Mouse (Mus musculus) lung, embryonic 16.5 days (tissue): ENCODE data around the gene Abcc4. TPM values are rescaled to one million over a fixed set of nuclear protein-coding genes. Genes with fewer than 3 reads are reported as not detected.

ENCODE experiments used
- ATAC-seq: fragments of 200-750 bp; cut with Nextera tagmentation; 2 replicates; pipeline ENCODE4 v1.8.0; 2017; ENCODE audit warnings: low read depth, mild to moderate bottlenecking, moderate library complexity
- H3K27ac ChIP-seq: fragments of 300-500 bp; sonication (generic); 2 replicates; pipeline ENCODE4 v1.5.1; 2014; ENCODE audit warnings: mild to moderate bottlenecking, control low read depth, low read length
- H3K27me3 ChIP-seq: fragments of 300-500 bp; sonication (generic); 2 replicates; pipeline ENCODE4 v1.6.1; 2014; ENCODE audit warnings: low read depth, low read length, mixed read lengths; ENCODE audit not compliant: control insufficient read depth, insufficient read depth
- H3K36me3 ChIP-seq: fragments of 300-500 bp; sonication (generic); 2 replicates; pipeline ENCODE4 v1.6.1; 2014; ENCODE audit warnings: low read length; ENCODE audit not compliant: control insufficient read depth, insufficient read depth
- H3K4me1 ChIP-seq: fragments of 300-500 bp; sonication (generic); replicated peaks from 2 replicates; pipeline ENCODE4 v1.6.1; 2014; ENCODE audit warnings: low read length, mixed read lengths; ENCODE audit not compliant: control insufficient read depth, insufficient read depth
- H3K4me2 ChIP-seq: fragments of 300-500 bp; sonication (generic); 2 replicates; pipeline ENCODE4 v1.6.1; 2014; ENCODE audit warnings: low read depth, low read length, control low read depth
- H3K4me3 ChIP-seq: fragments of 300-500 bp; sonication (generic); 2 replicates; pipeline ENCODE4 v1.5.1; 2014; ENCODE audit warnings: mild to moderate bottlenecking, low read length, control low read depth
- H3K9ac ChIP-seq: fragments of 300-500 bp; sonication (generic); 2 replicates; pipeline ENCODE4 v1.6.1; 2014; ENCODE audit warnings: low read length, control low read depth
- H3K9me3 ChIP-seq: fragments of 300-500 bp; sonication (generic); 2 replicates; pipeline ENCODE4 v1.6.1; 2016; ENCODE audit warnings: low read length; ENCODE audit not compliant: control insufficient read depth
- WGBS: fragments of 180-500 bp; shearing (Covaris S2); extraction: QIAGEN DNeasy Blood & Tissue Kit; methylation state at CpG from one replicate; pipeline ENCODE4 v1.1.7; 2014; 5-methylcytosine and 5-hydroxymethylcytosine counted together
- polyA plus RNA-seq: library from polyadenylated mRNA; unstranded; fragments of >200 nt; fragmentation: Nextera tagmentation; extraction: Ambion mirVana; gene quantifications from 2 replicates; pipeline ENCODE4 v1.2.1, GENCODE M21; 2015

Abcc4 gene
- polyA plus RNA-seq, 1 experiment from 2014 or later: 2.5 TPM

DNA sequence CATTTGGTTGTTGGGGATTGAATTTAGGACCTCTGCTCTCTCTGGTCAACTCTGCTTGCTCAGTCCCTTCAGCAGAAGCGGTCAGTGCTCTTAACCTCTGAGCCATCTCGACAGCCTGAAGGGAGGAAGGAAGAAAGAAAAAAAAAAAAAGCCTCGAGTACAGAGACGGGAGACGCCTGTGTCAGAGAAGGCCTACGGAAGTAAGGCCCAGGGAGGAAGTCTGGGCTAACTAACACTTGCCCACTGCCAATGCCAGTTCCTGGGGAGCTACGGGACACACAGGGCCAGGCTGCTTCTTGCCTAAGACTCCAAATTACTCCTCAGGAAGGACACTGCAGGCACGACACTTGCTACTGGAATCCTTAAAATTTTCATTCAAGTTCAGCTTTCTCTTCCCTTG is 15.1 kb downstream of the Abcc4 start:
- no peaks in the 10 kb centered on the region for H3K36me3 ChIP-seq
- H3K4me3 ChIP-seq: no peak overlapping the region
- no peaks in the 10 kb centered on the region for H3K27me3 ChIP-seq
- no peak overlapping the region for H3K9ac ChIP-seq
- WGBS: 40% methylated on average over 8 of the region's 8 CpGs
- peaks cover 12% of the 10 kb centered on the region for H3K4me1 ChIP-seq
- ATAC-seq: 0 out of 2 replicates have a peak, but pooled peaks have one; percentile 22
- no peaks in the 10 kb centered on the region for H3K9me3 ChIP-seq
- H3K4me2 ChIP-seq: no peak overlapping the region
- H3K27ac ChIP-seq: 0 out of 2 replicates have a peak overlapping the region, but pooled peaks have one; percentile 34

DNA sequence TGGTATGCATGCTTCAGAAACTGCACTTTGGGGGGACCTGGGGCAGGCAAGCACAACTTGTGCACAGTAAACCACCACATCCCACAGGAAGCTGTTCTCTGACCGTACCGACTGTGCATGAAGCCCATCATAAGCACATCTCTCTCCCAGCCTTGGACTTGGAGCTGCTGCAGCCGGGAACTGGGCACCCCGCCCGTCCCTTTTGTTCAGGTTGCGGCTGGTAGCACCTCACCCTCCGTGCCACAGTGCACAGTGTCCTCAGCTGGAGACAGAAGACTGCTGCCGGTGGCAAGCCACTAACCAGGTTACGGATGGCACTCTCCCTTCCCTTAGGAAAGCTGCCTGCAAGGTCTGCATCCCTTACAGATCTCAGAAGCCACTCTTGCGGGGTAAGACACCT is 15.7 kb downstream of the Abcc4 start:
- Histone ChIP-seq H3K27ac (peak overlapping the region; percentile 4; the same call in 1 of the 2 replicates), H3K4me2 (no peak overlapping the region), H3K9ac (no peak overlapping the region), H3K27me3 (no peaks in the 10 kb centered on the region), H3K9me3 (no peaks in the 10 kb centered on the region), H3K36me3 (no peaks in the 10 kb centered on the region), H3K4me1 (peaks cover 12% of the 10 kb centered on the region), H3K4me3 (no peak overlapping the region)
- 76% methylated on average over 10 of the region's 10 CpGs for WGBS
- peak; percentile 34; the same call in 1 of the 2 replicates for ATAC-seq

DNA sequence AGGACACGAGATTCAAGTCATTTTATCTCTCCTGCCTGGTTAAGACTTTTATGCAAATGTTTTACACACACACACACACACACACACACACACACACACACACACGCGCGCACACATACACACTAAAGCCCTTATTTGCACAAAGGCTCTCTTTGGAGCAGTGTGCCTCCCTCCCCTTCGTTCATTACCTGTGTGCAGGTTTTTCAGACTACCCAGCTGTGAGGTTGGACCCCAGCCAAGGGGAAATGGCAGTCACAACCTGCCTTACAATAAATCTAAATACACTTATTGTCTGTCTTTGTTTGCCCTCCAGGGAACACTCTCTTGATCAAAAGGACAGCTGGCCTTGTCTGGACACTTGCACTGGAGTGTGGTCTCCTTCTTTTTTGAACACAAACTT is 17.4 kb downstream of the Abcc4 start:
- Histone ChIP-seq H3K4me1 (peaks cover 12% of the 10 kb centered on the region), H3K27ac (no peak overlapping the region), H3K4me2 (no peak overlapping the region), H3K9me3 (no peaks in the 10 kb centered on the region), H3K27me3 (no peaks in the 10 kb centered on the region), H3K36me3 (no peaks in the 10 kb centered on the region), H3K9ac (no peak overlapping the region), H3K4me3 (no peak overlapping the region)
- peak; percentile 67; the same call in 1 of the 2 replicates for ATAC-seq
- 37% methylated on average over 5 of the region's 5 CpGs for WGBS

DNA sequence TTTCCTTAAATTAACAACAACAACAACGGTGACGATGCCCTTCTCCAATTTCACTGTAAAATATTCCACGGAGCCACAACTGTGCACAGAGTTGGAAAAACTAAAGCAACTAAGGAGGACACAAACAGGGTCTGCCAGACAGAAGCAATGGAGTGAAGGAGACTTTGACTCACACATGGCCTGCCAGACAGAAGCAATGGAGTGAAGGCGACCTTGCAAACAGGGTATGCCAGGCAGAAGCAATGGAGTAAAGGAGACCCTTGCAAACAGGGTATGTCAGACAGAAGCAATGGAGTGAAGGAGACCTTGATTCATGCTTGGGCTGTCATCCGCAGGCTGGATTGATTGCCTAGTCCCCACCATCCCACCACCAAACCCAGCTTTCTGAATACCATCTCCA is 19.2 kb downstream of the Abcc4 start:
- no peak for ATAC-seq
- H3K9me3 ChIP-seq: no peaks in the 10 kb centered on the region
- no peak overlapping the region for H3K9ac ChIP-seq
- 78% methylated on average over 5 of the region's 5 CpGs for WGBS
- H3K4me2 ChIP-seq: no peak overlapping the region
- H3K4me1 ChIP-seq: peaks cover 12% of the 10 kb centered on the region
- no peaks in the 10 kb centered on the region for H3K27me3 ChIP-seq
- H3K36me3 ChIP-seq: no peaks in the 10 kb centered on the region
- no peak overlapping the region for H3K4me3 ChIP-seq
- no peak overlapping the region for H3K27ac ChIP-seq

DNA sequence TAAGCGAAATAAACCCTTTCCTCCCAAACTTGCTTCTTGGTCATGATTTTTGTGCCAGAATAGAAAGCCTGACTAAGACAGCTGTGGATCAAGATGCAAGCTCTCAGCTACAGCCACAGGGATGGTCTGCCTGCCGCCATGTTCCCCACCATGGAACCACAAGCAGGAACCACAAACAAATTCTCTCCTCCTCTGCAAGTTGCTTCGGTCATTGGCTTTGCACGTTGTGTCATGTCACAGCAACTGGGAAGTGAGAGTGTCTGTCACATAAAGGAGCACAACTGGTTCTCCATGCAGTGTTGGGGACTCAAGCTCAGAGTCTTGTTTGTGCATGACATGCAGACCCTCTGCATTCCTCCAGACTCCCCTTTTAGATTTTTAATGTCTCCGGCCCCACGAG is 20.4 kb downstream of the Abcc4 start:
- no peaks in the 10 kb centered on the region for H3K9me3 ChIP-seq
- H3K4me3 ChIP-seq: no peak overlapping the region
- no peak for ATAC-seq
- H3K27me3 ChIP-seq: no peaks in the 10 kb centered on the region
- H3K4me2 ChIP-seq: no peak overlapping the region
- WGBS: 87% methylated on average over 6 of the region's 6 CpGs
- H3K36me3 ChIP-seq: no peaks in the 10 kb centered on the region
- no peak overlapping the region for H3K27ac ChIP-seq
- peaks cover 12% of the 10 kb centered on the region for H3K4me1 ChIP-seq
- no peak overlapping the region for H3K9ac ChIP-seq

DNA sequence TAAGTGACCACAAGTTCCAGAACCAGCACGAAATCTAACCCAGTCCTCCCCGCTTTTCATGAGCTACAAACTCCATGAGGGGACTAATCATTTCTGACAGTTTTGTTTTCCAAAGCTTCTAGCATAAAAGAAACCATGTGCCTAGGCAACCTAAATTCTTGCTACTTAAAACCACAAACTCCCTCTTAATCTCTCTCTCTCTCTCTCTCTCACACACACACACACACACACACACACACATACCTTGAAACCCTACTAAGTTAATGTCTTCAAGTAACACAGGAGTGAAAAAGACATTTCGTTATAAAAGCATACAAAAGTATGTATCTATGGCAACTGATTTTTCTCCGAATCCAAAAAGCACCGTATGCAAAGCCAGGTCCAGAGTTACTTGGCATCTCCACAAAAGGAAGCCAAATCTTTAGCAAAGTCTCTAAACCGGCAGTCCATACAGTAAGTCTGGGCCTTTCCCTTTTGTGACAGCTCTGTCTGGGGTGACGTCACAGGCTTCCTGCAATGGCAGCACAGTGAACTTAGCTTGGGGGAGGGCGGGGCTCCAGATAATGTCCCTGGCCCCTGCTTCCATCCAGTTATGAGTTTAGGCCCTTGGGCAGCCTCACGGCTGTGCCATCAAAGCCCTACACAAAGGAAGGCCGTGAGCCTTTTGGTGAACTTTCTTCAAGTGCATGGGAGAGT is 23.5 kb downstream of the Abcc4 start:
- H3K4me2 ChIP-seq: no peak overlapping the region
- no peaks in the 10 kb centered on the region for H3K27me3 ChIP-seq
- no peak for ATAC-seq
- WGBS: 65% methylated on average over 10 of the region's 10 CpGs
- no peaks in the 10 kb centered on the region for H3K4me1 ChIP-seq
- no peak overlapping the region for H3K4me3 ChIP-seq
- no peak overlapping the region for H3K27ac ChIP-seq
- no peaks in the 10 kb centered on the region for H3K9me3 ChIP-seq
- no peak overlapping the region for H3K9ac ChIP-seq
- H3K36me3 ChIP-seq: no peaks in the 10 kb centered on the region

DNA sequence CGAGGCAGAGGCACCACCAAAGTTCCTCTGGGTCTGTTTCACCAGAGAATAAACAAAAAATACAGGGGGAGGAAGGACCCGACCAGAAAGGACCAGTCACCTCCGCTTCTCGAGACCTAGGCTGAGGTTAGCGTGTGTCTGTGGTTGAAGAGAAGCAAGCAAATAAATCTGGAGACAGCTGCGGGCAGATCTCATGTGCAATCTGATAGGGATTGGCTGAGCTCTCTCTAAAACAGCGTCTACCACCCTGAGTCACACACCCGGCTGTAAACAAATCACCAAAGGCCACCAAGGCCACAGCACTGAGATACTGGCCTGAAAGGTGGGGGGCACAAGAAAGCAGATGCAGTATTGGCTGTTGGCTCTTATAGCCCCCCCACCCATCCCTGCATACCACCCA is 24.9 kb downstream of the Abcc4 start:
- ATAC-seq: no peak
- H3K27ac ChIP-seq: no peak overlapping the region
- H3K9me3 ChIP-seq: no peaks in the 10 kb centered on the region
- no peaks in the 10 kb centered on the region for H3K27me3 ChIP-seq
- no peaks in the 10 kb centered on the region for H3K4me1 ChIP-seq
- H3K9ac ChIP-seq: no peak overlapping the region
- H3K36me3 ChIP-seq: no peaks in the 10 kb centered on the region
- 26% methylated on average over 8 of the region's 8 CpGs for WGBS
- no peak overlapping the region for H3K4me3 ChIP-seq
- H3K4me2 ChIP-seq: no peak overlapping the region

DNA sequence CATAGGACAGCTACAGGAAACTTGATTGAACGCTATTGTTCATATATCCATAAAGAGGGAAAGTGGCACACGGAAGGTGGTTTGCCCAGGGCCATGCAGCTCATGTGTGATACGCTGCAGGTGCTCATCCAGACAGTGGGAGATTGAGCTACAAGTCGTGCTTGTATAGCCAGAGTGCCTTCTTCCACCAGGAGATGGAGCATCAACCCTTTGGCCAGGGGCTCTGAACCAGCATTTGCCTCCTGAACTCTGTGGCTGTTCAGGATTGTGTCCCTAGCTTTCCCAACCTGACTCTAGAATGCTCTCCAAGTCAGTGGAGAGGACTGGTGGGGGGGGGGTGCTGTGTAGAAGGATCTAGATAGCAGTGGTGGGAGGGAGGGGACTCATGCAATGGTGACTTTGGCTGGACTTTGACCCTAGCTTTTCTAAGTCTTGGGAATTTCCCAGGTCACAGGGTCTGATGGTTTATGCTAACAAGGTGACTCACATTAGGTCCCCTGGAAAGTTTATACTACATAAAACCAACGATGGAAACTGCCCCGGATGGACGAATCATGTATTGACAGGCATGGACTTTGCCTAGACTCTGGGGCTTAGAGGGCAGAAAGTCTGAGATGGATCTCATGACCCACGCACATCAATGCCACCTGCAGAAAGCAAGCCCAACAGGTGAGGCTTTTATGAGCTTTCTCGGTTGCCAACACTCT is 27.6 kb downstream of the Abcc4 start:
- WGBS: 84% methylated on average over 9 of the region's 9 CpGs
- no peaks in the 10 kb centered on the region for H3K4me1 ChIP-seq
- H3K4me3 ChIP-seq: no peak overlapping the region
- no peak for ATAC-seq
- H3K4me2 ChIP-seq: no peak overlapping the region
- H3K27me3 ChIP-seq: no peaks in the 10 kb centered on the region
- no peaks in the 10 kb centered on the region for H3K9me3 ChIP-seq
- H3K36me3 ChIP-seq: no peaks in the 10 kb centered on the region
- no peak overlapping the region for H3K9ac ChIP-seq
- no peak overlapping the region for H3K27ac ChIP-seq

DNA sequence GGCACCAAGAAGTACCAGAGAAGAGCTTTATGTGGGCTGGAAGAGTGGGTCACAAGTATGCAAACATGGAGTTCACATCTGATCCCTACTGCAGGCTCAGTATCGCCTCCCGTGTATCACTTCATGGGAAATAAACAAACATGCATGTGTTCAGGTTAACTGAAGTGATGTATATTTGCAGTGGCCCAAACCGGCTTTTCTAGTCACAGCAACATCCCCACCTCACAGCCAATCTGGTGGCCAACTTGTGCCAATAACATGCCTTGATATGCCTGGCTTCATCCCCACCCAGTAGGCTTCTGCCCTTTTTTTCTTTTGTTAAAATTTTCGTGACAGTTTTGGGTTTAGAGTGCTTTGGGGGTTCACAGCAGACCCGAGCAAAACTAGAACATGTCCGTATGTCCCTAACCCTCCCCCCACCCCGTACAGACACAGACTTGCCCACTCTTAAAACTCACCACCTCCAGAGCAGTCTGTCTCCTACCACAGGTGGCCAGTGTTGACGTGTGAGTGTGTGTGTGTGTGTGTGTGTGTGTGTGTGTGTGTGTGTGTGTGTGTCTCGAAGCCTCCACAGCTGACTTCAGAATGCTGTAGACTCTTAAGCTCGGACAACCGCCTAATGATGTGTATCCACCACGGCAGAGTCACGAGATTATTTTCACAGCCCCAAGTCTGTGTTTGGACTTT is 29.6 kb downstream of the Abcc4 start:
- Histone ChIP-seq H3K36me3 (no peaks in the 10 kb centered on the region), H3K9me3 (no peaks in the 10 kb centered on the region), H3K9ac (no peak overlapping the region), H3K4me2 (no peak overlapping the region), H3K4me1 (no peaks in the 10 kb centered on the region), H3K27ac (no peak overlapping the region), H3K4me3 (no peak overlapping the region), H3K27me3 (no peaks in the 10 kb centered on the region)
- no peak for ATAC-seq
- WGBS: 49% methylated on average over 13 of the region's 13 CpGs
